Mouse (Mus musculus): Measurements from ENCODE around the gene Actl6a.
"Not testable (repeated sequence)": the region's sequence is repeated elsewhere in the genome, so short reads cannot be mapped to it uniquely, and the experiment has no call there.

Actl6a gene

GRCm38 (mm10) chr3:32745001-32745400, 38.9 kb downstream of the Actl6a start:
- intact Hi-C loops (cut with DNase I): no loop called here

- intact Hi-C loops (cut with DNase I): not testable (repeated sequence)
Measured at GRCm38 (mm10) chr3:32745426-32745825, 39.3 kb downstream of the Actl6a start.

- intact Hi-C loops (cut with DNase I): no loop called here
Measured at GRCm38 (mm10) chr3:32748384-32748783, 42.3 kb downstream of the Actl6a start.

- intact Hi-C loops (cut with DNase I): no loop called here
Measured at GRCm38 (mm10) chr3:32749820-32750579, 43.9 kb downstream of the Actl6a start.

- intact Hi-C loops (cut with DNase I): no loop called here
Measured at GRCm38 (mm10) chr3:32754384-32754915, 48.4 kb downstream of the Actl6a start.

GRCm38 (mm10) chr3:32759212-32759611, 53.1 kb downstream of the Actl6a start:
- intact Hi-C loops (cut with DNase I): no loop called here

GRCm38 (mm10) chr3:32762962-32763361, 56.9 kb downstream of the Actl6a start:
- intact Hi-C loops (cut with DNase I): no loop called here

GRCm38 (mm10) chr3:32763902-32764301, 57.8 kb downstream of the Actl6a start:
- intact Hi-C loops (cut with DNase I): no loop called here

- intact Hi-C loops (cut with DNase I): no loop called here
Measured at GRCm38 (mm10) chr3:32770781-32771180, 64.7 kb downstream of the Actl6a start.

All from adrenal gland (tissue).